8 mouse cellular contexts compared by ENCODE assay signal in the genomic region with DNA sequence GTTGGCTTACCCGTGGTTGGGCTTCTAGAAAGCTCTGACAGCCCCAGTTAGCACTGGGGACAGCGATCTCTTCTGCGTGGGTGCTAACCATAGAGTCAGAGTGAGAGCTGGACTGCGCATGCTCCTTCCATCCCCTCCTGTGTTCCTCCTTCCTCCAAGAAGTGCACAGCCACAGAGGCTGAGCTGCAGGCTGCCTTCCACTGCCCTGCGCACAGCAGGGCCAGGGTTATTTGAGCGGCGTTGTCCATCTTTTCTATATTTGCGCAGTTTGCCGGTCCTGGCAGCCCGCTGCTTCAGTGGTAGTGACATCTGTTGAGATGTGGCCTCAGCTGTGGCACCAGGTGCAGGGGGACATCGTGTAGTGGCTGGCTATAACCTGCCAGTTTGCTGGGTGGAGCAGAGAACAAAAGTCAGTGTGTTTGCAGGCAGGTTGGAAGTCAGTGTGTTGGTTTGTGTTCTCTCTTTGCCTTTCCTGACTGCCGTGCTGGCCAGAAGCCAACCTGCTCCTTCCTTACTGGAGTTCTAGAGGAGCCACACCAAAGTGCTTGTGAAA. TPM values are rescaled to one million over a fixed set of nuclear protein-coding genes. Genes with fewer than 3 reads are reported as not detected.
A peak's percentile ranks its signal among the peaks of the same experiment; 100 is the strongest.
DNase-seq lines count a peak whose midpoint lies in the region; ATAC-seq and TF ChIP-seq lines count a peak whose summit lies in the region.

No protein-coding gene starts in this region.

- H3K9ac ChIP-seq in forebrain, embryonic 13.5 days = no peak overlapping the region
- no peak overlapping the region for H3K9ac ChIP-seq in intestine, postnatal 0 days (ENCODE audit: low read depth, low read length)

- DNase-seq in cerebellum, adult 11 months = peak; percentile 48
- peak; percentile 42 for DNase-seq in CD4-positive helper T cell, adult 2 months (ENCODE audit: low read depth, low spot score)
- peak; percentile 39 to 81 for DNase-seq in kidney, postnatal 36 days
- no peak for DNase-seq in spleen, postnatal 36 days (ENCODE audit: low spot score in 2 of 2)
- DNase-seq in left cerebral cortex, adult 11 months (ENCODE audit: low spot score) = no peak

- TF ChIP-seq CTCF in intestine, postnatal 0 days (IDR thresholded peaks at IDR 0.05; ENCODE audit: low read depth) = no peak

- no peak overlapping the region for H3K4me3 ChIP-seq in forebrain, embryonic 13.5 days
- H3K4me3 ChIP-seq in intestine, postnatal 0 days (ENCODE audit: low read depth, low read length) = no peak overlapping the region

- no peak for ATAC-seq in cerebellum, adult (ENCODE audit: insufficient number of reproducible peaks, low FRiP score, low TSS enrichment)
- no peak for ATAC-seq in forebrain, embryonic 13.5 days
- ATAC-seq in intestine, postnatal 0 days = no peak

- H3K36me3 ChIP-seq in forebrain, embryonic 13.5 days (ENCODE audit: poor library complexity, severe bottlenecking) = no peaks in the 10 kb centered on the region
- peaks cover 18% of the 10 kb centered on the region; the same call in 1 of the 2 replicates for H3K36me3 ChIP-seq in intestine, postnatal 0 days (ENCODE audit: control insufficient read depth, insufficient read depth)

- no peaks in the 10 kb centered on the region for H3K27me3 ChIP-seq in forebrain, embryonic 13.5 days
- no peaks in the 10 kb centered on the region for H3K27me3 ChIP-seq in intestine, postnatal 0 days (replicated peaks; ENCODE audit: control insufficient read depth, insufficient read depth, low read length)

- peak overlapping the region; percentile 59 for H3K27ac ChIP-seq in forebrain, embryonic 13.5 days
- H3K27ac ChIP-seq in intestine, postnatal 0 days (ENCODE audit: low read depth, low read length) = no peak overlapping the region

- 85% methylated on average over 12 of the region's 12 CpGs for WGBS in forebrain, embryonic 13.5 days
- 83% methylated on average over 12 of the region's 12 CpGs for WGBS in intestine, postnatal 0 days

- H3K4me1 ChIP-seq in forebrain, embryonic 13.5 days = peaks cover 37% of the 10 kb centered on the region
- no peaks in the 10 kb centered on the region for H3K4me1 ChIP-seq in intestine, postnatal 0 days (replicated peaks; ENCODE audit: control insufficient read depth, insufficient read depth, low read length)

- H3K9me3 ChIP-seq in forebrain, embryonic 13.5 days (replicated peaks) = no peaks in the 10 kb centered on the region
- H3K9me3 ChIP-seq in intestine, postnatal 0 days (ENCODE audit: control insufficient read depth) = no peaks in the 10 kb centered on the region

- H3K4me2 ChIP-seq in forebrain, embryonic 13.5 days = no peak overlapping the region
- H3K4me2 ChIP-seq in intestine, postnatal 0 days (replicated peaks; ENCODE audit: low read depth) = no peak overlapping the region

RNA-seq across cellular contexts. Expression of a gene that starts 53.6 kb away (rescaled TPM):
- 44.9 and 49.2 TPM in 2 replicates for polyA plus RNA-seq in forebrain, embryonic 13.5 days (2015; fragmentation: Nextera tagmentation; extraction: Ambion mirVana)
- polyA plus RNA-seq in intestine, postnatal 0 days (2015; fragmentation: Nextera tagmentation; extraction: Ambion mirVana) = 17.2 and 17.4 TPM in 2 replicates

RNA-seq across cellular contexts. Expression of a gene that starts 53.7 kb away (rescaled TPM):
- 47.6 and 49.4 TPM in 2 replicates for polyA plus RNA-seq in forebrain, embryonic 13.5 days (2015; fragmentation: Nextera tagmentation; extraction: Ambion mirVana)
- 28.3 and 28.5 TPM in 2 replicates for polyA plus RNA-seq in intestine, postnatal 0 days (2015; fragmentation: Nextera tagmentation; extraction: Ambion mirVana)

Comparison
In these comparisons a context has a peak if more than half of its experiments do, and no peak if none do; other contexts are left out.
1. DNase-seq: peak in cerebellum, adult 11 months (single experiment), CD4-positive helper T cell, adult 2 months (single experiment) and kidney, postnatal 36 days (2 of 2); none in spleen, postnatal 36 days (0 of 2) and left cerebral cortex, adult 11 months (single experiment).